Mouse (Mus musculus): ENCODE data around the gene Bpifb9a.
"Not testable (repeated sequence)": the region's sequence is repeated elsewhere in the genome, so short reads cannot be mapped to it uniquely, and the experiment has no call there.

Gene Bpifb9a

DNA sequence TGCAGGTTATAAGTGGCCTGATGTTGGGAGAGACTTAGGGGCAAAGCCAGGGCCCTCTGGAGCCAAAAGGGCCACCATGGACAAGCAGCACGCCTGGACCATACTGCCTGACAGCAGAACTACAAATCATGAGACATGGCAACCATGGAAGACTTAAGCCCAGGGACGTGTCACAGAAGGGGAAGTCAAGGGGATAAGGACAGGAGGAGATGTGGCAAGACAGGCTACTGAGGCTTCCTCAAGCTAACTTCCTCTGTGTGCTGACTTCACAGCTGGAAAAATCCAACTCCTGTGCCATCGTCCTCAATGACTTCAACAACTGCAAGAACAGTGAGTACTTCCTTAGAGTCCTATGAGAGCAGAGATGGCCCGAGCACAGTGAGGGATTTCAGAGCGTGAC lies 56.1 kb downstream of the Bpifb9a start:
- DNase-seq, result not testable (repeated sequence)

Data from right cerebral cortex, postnatal 14 days (tissue).